Mouse (Mus musculus) frontal cortex, adult 2 months (tissue): ENCODE results near the gene Slc16a11. TPM values are rescaled to one million over a fixed set of nuclear protein-coding genes. Genes with fewer than 3 reads are reported as not detected.

Experiments
- DNase-seq, 2 experiments: peaks; one replicate each; pipeline ENCODE4 v3.0.0; 2022; ENCODE audit warnings: low spot score in 1 of 2; ENCODE audit errors: extremely low spot score in 1 of 2
- polyA plus RNA-seq: library from polyadenylated mRNA; depleted of rRNA; stranded (reverse); fragments of >200 nt; gene quantifications from 2 replicates; pipeline ENCODE4 v1.2.3, GENCODE M21; 2012

Gene Slc16a11
- polyA plus RNA-seq, 1 experiment: 48.3 TPM

DNA sequence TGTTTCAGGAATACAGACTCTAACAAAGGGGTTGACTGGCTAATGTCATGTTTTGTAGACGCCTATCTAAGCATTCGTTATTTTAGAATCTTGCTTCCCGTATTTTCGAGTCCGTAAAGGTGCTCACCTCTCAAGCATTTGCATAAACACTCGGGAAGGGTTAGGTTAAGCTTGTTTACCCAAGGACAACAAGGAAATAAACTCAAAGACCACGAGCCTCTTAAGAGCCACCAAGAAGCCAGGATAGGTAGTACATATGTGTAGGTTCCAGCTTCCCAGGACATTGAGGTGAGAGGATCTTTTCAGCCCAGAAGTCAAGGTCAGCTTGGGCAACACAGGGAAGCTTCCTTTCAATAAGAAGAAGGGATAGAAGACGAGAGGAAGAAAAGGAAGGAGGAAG lies 13.4 kb upstream of the Slc16a11 start:
- no peak for DNase-seq

DNA sequence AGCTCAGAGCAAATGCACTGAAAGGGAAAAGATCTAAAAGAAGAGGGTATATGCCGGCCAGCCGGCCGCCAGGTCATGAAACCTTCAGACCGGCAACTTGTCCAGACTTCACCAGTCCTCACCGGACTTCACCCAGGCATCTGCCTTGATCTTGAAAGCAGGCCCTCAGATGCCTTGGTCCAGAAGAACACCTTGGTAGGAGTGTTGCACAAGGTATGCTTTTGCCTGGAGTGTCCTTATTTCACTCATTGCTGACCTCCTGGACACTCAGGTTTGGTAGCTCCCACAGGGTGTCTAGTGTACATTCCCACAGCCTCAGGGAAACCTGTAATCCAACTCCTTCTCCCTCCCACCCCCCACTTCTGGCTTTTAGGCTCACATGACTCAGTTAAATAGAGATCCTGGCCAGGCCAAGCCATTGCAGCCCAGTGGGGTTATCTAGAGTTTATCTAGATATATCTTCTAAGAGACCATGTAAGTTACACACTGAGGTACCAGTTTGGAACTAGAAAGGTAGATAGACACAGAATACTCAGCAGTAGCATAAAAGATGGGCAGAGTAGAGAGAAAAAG lies 12.4 kb upstream of the Slc16a11 start:
- DNase-seq: no peak

DNA sequence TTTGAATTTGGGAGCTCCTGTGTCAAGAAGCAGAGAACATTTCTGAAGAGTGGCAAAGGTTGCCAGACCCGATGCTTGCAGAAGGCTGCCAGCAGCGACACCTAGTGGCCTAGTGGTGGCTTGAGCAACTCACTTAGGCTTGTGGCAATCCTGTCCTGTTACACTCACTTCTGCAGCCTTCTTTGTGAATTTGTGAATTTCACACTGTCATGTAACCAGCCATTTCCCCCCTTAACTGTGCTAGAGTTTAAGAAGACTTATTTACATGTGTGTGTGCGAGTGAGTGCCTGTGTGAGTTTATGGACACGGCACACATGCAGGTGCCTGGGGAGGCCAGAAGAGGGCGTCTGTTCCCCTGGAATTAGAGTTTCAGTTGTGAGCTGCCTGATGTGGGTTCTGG lies 10.9 kb upstream of the Slc16a11 start:
- DNase-seq: peak in 1 of 2 experiments; percentile 88

DNA sequence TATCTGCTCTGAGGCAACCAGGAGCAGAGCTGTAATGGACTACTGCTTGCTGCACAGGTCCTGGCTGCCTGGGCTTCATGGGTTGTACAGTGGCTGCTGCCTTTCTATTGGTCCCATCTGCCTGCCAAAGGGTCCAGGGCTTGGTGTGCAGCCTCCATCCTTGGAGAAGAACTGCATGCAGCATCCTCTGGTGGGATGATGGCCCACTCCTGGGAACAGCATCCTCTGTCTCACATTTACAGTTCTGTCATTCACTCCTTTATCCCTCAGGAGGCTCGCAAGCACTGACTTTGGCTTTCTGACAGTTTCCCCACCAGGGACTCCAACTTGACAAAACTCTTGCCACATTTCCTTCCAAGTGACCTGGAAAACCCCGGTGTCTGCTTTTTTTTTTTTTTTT lies 5.8 kb upstream of the Slc16a11 start:
- no peak for DNase-seq

DNA sequence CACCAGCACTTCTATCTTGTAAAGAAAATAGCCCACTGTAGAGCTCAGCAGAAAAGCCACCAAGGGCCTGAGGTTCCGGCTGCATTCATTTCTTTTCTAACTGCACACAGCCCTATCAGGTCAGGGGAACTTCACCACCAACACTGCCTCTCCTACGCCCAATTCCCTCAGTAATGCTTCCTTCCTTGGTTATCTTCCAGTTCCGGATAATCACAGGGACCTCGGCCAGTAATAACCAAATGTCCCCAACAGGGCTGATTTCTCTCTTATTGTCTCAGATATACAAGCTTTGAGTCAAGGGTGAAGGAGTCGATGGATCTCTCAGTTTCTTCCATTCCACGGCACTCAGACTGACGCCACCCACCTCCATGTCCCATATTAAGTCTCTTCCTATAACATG lies 5.3 kb upstream of the Slc16a11 start:
- no peak for DNase-seq

DNA sequence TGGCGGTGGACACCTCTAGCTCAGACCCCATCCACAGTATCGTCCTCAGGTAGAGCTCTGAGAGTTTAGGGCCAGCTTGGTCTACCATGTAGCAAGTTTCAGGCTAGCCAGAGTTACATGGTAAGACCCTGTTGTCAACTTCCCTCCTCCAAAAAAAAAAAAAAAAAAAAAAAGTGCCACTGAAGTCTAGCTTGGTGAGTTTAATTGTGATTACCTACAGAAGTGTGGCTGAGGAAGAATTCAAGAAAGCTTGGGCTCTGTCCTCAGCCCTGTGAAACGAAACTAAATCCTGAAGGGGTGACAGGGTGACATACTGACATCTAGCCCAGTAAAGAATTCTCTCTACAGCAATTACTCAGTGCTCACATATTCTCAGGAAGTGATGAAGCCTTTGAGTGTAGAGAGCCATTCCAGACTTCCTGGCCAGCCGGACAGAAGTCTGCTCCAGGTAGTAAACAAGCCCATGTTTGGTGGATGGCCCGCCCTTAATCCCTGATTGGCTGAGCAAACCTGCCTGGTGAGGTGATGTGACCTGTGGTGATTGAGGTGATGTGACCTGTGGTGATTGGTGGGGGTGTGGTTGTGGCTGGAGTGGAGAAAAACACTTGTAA lies 3.7 kb upstream of the Slc16a11 start:
- no peak for DNase-seq

DNA sequence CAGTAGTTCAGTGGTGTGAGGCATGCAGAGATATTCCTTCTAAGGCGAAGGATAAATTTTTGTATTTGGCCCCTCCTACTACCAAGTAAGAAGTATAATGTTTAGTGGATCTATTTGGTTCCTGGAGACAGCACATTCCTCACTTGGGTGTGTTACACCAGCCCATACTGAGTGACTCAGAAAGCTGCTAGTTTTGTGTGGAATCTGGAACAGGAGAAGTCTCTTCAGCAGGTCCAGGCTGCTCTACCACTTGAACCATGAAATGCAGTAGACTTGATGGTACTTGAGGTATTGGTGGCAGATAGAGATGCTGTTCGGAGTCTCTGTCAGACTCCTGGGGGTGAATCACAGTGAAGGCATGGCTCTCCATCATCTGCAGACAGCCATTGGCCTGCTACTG lies 1.9 kb upstream of the Slc16a11 start:
- no peak for DNase-seq

DNA sequence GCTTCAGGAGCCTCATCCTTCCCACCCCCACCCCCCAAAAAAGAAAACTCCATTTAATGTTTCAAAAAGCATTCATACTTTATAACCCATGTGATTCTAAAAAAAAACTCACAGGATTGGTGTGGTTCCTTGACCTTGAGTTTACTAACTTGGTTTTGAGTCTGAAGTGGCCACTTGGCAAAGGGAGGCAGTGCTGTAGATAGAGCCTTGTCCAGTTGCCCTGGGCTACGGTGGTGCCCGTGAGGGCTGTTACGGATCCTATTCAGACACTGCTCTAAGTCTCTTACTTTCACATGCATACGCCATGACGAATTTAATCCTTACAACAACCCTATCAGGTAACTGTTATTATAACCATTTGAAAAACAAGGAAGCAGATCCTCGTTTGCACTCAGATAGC lies 580 bp upstream of the Slc16a11 start:
- no peak for DNase-seq

DNA sequence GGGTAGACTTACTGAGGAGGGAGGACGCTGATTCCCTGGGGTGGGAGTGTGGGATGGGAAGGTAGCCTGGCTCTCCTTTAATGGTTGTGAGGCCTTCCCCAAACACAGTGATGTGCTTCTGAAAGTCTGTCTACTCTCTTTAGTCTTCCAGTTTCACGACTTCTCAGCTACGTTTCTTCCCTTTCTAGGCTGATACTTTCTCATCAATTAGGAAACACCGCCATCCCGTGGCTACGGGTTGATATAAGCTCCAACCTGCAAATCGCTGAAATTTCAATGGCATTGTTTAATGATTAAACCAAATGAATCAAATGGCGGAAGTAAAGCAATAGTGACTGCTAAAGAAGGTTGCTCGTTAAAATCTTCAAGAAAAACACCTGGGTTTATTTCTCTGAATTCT lies 344 bp downstream of the Slc16a11 start:
- peak in 1 of 2 experiments; percentile 84 for DNase-seq

DNA sequence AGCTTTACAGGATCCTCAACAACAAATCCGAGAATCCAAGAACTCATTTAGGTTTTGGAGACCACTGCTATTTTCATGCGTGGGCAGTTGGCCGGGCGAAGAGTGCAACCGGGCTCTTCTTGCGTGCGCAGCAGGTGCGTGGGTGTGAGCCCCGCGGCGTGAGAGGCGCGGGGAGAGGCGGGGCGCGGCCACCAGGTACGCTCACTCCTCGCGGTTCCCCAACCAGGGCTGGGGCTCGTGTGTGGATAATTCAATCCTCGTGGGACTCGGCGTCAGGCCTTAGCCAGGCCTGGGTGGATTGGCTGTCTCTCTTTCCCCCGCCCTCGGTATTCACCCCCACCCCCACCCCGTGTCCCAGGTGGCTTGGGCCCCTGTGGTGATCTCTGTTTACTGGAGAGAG lies 1.2 kb downstream of the Slc16a11 start:
- no peak for DNase-seq

DNA sequence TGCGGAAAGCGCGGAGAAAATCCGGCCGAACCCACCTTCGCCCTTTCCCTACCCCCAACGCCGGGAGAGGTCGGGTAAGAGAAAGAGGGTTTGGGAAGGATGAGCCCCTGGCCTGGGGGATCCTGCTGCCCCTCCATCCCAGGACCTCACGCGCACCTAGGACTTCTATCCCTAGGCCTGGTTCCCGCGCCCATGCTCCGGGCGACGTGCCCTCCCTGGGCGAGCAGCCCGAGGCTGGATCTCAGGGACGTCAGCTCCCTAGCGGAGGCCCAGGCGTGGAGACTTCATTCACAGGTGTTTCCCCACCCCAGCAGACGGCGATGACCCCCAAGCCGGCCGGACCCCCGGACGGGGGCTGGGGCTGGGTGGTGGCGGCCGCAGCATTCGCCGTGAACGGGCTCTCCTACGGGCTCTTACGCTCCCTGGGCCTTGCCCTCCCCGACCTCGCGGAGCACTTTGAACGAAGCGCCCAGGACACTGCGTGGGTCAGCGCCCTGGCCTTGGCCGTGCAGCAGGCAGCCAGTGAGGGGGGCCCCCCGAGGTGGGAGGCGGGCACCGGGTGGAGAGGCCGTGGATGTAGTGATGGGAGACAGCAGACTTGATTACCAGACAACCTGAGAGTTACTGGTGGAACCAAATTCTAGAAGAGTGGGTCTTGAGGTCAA lies 1.8 kb downstream of the Slc16a11 start:
- no peak for DNase-seq

DNA sequence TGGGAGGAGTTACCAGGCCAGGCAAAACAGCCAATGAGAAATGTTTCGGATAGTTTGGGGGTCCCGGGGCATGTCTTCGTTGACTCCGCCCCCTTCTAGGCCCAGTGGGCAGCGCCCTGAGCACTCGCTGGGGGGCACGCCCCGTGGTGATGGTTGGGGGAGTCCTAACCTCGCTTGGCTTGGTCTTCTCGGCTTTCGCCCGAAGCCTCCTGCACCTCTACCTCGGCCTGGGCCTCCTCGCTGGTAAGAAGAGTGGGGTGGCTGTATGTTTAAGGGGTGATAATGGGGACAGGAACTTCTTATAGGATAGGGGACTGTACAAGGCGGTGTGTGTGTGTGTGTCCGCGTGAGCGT lies 2.3 kb downstream of the Slc16a11 start:
- no peak for DNase-seq

DNA sequence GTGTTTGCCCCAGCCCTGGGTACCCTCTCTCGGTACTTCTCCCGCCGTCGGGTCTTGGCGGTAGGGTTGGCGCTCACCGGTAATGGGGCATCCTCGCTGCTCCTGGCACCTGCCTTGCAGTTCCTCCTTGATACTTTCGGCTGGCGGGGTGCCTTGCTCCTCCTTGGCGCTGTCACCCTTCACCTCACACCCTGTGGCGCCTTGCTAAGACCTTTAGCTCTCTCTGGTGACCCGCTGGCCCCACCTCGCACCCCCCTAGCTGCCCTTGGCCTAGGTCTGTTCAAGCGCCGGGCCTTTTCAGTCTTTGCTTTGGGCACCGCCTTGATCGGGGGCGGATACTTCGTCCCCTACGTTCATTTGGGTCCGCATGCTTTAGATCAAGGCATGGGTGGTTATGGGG lies 2.7 kb downstream of the Slc16a11 start:
- no peak for DNase-seq

DNA sequence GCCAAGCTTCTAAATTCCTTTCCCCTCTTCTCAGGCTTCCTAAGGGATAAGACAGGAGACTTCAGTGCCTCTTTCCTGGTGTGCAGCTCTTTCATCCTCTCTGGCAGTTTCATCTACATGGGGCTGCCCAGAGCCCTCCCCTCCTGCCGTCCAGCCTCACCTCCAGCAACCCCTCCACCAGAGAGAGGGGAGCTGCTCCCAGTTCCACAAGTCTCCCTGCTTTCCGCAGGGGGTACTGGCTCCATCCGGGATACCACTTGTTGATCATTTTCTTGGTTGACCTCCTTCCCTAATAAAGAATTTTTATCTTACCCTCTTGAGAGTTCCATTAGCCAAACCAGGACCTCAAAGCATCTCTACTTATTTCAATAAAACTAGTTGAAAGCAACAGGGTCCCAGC lies 3.6 kb downstream of the Slc16a11 start:
- DNase-seq: no peak

DNA sequence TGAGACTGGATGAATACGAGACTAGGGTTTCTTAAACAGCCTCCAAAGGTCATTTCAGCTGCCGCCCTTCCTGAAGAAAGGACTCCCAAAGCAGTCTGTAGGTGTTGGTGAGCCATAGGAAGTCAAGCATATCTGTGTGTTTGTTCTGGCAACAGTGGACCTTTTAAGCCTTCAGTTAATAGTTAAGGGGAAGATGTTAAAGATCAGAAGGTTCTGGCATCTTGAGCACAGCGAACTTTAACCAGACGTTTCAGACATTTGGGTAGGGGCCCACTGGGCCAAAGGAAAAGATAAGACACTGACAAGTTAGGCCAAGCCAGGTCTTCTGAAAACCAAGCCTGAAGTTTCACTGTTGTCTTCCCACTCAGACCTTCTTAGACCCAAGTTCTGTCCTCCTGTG lies 5.5 kb downstream of the Slc16a11 start:
- no peak for DNase-seq

DNA sequence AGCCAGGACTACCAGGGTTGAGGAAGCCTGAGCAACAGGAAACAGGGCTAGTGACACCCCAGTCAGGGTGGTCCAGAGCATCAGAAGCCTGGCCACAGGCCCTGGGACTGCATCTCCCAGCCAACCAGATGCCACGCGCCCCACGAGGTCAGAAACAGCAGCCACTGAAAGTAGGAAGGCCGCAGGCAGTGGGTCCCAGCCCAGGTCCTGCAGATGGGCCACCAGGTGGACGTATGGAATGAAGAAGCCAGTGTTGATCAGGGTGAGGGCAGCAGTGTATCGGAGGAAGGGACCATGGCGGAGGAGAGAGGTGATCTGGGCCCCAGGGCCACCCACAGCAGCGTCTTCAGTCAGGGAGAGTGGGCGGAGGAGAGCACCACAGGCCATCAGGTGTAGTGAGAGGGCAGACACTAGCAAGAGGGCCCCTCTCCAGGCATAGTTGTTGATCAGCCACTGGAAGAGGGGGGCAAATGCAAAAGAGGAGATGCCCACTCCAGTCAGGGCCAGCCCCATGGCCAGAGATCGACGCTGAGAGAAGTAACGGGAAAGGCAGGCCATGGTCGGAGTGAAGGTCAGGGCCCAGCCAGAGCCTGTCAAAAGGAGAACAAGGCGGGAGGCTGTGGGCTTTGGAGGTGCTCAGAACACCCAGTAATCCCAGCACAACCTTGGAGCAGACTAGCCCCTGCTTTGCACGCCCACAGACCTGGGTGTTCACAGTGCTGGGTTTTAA lies 6.4 kb downstream of the Slc16a11 start:
- DNase-seq: no peak

DNA sequence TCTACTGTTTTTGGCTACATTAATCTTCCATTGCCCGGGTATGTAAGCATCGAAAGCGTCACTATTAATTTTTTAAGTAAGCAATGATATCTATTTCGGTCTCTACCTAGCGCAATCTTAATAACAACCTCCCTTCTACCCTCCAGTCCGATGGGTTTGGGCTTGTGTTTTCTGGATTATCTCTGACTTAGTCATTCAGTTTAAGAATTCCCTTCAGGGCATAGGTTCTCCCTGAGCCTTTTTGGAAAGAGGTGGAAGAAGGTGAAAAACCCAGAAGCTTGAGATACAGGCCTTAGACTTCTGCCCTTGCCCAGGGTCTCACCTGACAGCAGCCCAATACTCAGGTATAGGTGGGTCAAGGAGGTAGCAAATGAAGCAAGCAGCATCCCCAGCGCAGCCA lies 7.3 kb downstream of the Slc16a11 start:
- no peak for DNase-seq

DNA sequence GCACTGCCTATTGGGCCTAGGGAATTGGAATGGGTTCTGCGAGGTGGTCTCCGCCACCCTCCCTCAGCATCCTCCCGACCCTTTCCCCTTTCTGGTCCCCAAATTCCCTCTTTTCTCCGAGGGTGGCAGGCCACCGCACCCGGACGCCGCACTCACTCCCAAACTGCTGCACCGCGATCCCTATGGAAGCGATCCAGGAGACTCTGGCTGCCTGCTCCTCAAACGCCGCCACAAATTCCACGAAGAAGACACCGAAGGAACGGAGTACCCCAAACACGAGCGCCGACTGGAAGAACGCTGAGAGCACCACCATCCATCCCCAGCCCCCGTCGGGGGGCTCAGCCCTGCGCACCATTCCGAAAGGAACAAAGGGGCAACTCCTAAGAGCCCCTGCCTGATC lies 7.8 kb downstream of the Slc16a11 start:
- DNase-seq: no peak

DNA sequence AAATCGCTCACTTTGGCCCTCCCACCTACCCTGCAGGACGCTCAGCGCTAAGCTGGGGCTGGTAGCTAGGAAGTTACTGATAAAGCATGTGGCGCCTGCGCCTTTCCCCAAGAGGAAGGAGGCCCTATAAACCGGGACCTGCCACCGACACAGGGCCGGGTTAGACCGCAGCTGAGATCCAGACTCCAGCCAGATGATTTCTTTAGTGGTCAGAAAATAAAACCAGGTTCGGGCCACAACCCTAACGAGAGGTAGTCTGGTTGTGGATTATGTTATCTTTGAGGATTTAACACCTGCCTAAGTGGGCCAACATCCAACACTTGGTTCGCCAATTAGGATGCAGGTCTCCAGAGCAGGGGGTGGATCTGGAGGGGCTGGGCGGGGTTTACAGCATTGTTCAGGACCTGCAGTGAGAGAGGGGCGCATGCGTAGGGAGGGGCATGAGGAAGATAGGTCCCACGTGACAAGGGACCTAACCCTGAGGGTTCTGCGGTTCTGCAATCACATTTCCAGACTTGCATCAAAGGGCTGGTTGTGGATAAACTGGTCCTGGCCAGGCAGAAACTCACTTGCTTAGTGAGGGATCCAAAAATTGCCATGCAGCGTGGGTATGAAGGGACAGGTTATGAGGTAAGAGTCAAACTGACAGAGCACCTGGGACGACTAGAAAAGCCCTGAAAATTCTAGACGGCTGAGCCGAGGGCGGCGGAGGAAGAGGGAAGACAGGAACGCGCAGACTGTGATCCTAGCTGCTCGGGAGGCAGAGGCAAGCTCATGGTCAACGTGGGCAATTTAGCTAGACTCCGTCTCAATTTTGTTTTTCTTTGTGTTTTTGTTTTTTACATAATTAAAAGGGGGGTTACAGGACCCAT lies 8.4 kb downstream of the Slc16a11 start, which contains the start of gene Slc16a13:
Slc16a13 (minus strand) TSS at position 334 of the 872 bp plus-strand sequence.
- peak; percentile 96 to 97 for DNase-seq

DNA sequence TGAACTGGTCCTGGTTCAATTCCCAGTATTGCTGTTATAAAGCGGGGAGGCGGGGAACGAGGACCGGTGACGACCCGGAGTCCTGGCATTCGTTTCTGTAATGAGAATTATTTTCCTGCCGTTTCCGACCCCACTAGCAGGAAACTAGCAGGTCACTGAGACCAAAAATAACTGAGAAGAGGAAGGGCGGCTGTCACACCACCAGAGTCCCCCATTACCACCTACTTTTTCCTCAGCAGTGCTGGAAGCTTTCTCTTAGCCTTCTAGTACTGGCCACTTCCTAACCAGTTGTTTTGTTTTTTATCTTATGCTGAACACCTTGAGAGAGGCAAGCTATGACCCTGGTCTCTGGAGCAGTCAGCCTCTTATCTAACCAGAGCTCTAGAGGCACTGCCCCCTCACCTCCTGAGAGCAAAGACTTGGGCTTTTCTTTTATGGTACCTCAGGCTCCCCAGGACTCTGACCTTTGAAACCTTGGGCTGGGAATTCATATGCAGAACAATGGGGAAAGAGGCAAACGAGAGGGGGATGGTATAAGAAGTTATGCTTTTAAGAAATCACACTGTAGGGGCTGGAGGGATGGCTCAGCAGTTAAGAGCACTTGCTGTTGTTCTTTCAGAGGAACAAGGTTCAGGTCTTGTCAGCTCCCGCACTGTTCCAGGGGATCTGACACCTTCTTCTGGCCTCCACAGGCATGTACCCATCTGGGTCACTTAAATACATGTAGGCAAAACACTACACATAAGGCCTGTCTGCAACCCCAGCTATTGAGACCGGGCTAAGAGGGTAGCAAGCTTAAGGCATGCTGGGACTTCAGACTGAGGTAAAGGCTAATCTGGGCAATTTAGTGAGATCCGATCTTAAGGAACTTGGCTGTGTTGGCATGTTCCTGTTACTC lies 9.3 kb downstream of the Slc16a11 start:
- DNase-seq: no peak
